Mouse (Mus musculus): ENCODE data around the gene Pde8b. TPM values are rescaled to one million over a fixed set of nuclear protein-coding genes. Genes with fewer than 3 reads are reported as not detected.

Gene Pde8b
- polyA plus RNA-seq, 1 experiment from 2014 or later = 1.9 TPM

- Histone ChIP-seq H3K36me3 (peaks cover 11% of the 10 kb centered on the region), H3K9me3 (no peaks in the 10 kb centered on the region), H3K27ac (no peak overlapping the region), H3K4me1 (replicated peaks) (no peaks in the 10 kb centered on the region), H3K27me3 (ENCODE audit: insufficient read depth, poor library complexity, severe bottlenecking) (no peaks in the 10 kb centered on the region), H3K4me3 (no peak overlapping the region)
- WGBS = 88% methylated on average over 7 of the region's 7 CpGs
- DNase-seq (ENCODE audit: low spot score) = no peak
Observed at GRCm38 (mm10) chr13:95011546-95012257, 238.4 kb downstream of the Pde8b start.

DNA sequence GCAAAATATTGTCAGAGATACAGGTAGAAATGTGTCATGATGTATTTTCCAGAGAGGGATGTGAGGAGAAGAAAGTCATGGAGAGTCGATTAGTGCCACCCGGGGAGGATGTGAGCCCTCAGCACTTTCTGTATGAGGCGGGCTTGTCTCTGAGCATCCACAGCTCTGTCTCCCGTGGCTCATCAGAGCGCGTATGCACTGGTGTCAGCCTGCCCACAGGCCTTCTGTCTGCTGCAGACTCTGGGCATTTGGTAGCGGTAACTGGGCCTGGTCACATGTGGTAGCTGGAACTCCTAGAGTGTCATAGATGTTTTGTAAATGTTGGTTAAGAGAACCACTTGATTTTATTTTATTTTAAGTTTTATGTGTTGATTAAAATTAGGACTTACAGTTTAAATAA is 240.9 kb downstream of the Pde8b start:
- no peaks in the 10 kb centered on the region for H3K9me3 ChIP-seq
- no peaks in the 10 kb centered on the region for H3K27me3 ChIP-seq (ENCODE audit: insufficient read depth, poor library complexity, severe bottlenecking)
- H3K27ac ChIP-seq = no peak overlapping the region
- DNase-seq (ENCODE audit: low spot score) = no peak
- WGBS = 90% methylated on average over 7 of the region's 7 CpGs
- no peaks in the 10 kb centered on the region for H3K4me1 ChIP-seq (replicated peaks)
- H3K4me3 ChIP-seq = no peak overlapping the region
- H3K36me3 ChIP-seq = peaks cover 11% of the 10 kb centered on the region

DNA sequence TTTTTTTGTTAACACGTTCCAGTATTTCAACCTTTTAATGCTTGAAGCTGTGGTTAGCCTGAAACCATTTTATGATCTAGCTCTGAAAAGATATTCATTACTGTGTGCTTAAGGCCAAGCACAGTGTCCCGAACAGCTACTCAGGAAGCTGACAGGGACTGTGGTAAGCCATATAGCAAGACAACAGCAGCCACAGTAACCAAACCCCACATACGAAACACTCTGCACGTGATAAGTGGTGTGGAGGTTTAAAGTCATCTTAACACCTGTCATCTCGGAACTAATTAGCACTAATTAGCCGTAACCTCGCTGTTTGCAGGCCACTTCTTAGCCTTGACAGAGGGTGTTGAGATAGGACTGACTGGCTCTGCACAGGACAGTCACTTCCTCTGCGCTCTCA is 242.9 kb downstream of the Pde8b start:
- H3K27me3 ChIP-seq (ENCODE audit: insufficient read depth, poor library complexity, severe bottlenecking) = no peaks in the 10 kb centered on the region
- WGBS = 83% methylated on average over 8 of the region's 8 CpGs
- no peak overlapping the region for H3K27ac ChIP-seq
- no peaks in the 10 kb centered on the region for H3K9me3 ChIP-seq
- H3K4me3 ChIP-seq = no peak overlapping the region
- no peaks in the 10 kb centered on the region for H3K4me1 ChIP-seq (replicated peaks)
- DNase-seq (ENCODE audit: low spot score) = no peak
- peaks cover 9% of the 10 kb centered on the region for H3K36me3 ChIP-seq

GRCm38 (mm10) chr13:94990516-94990915 is 259.6 kb downstream of the Pde8b start:
- H3K36me3 ChIP-seq = no peaks in the 10 kb centered on the region
- DNase-seq (ENCODE audit: low spot score) = no peak
- H3K9me3 ChIP-seq = no peaks in the 10 kb centered on the region
- no peaks in the 10 kb centered on the region for H3K4me1 ChIP-seq (replicated peaks)
- no peak overlapping the region for H3K27ac ChIP-seq
- H3K4me3 ChIP-seq = no peak overlapping the region
- 81% methylated on average over 5 of the region's 5 CpGs for WGBS
- no peaks in the 10 kb centered on the region for H3K27me3 ChIP-seq (ENCODE audit: insufficient read depth, poor library complexity, severe bottlenecking)

DNA sequence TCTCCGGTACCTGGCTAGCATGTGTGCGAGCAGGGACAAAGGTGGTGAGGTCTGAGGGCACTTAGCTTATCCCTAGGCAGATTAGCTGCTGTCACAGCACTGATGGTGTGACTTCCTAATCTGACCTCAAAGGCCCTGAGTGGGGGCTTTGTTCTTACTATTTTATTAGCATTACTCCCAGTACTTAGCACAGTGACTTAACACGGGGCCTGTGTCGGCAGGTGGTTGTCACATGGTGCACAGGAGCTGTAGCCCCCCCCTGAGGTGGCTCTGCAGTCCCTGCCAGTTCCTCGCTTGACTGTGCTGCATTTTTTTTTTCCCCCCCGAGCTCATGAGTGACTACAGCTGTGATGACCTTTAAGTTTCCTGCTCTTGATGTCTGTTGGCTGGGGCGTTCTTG is 271.1 kb downstream of the Pde8b start:
- Histone ChIP-seq H3K27me3 (ENCODE audit: insufficient read depth, poor library complexity, severe bottlenecking) (no peaks in the 10 kb centered on the region), H3K4me3 (no peak overlapping the region), H3K36me3 (peaks cover 20% of the 10 kb centered on the region; the same call in 1 of the 2 replicates), H3K27ac (no peak overlapping the region), H3K9me3 (no peaks in the 10 kb centered on the region), H3K4me1 (replicated peaks) (peaks cover 17% of the 10 kb centered on the region)
- no peak for DNase-seq (ENCODE audit: low spot score)
- WGBS = 56% methylated on average over 7 of the region's 7 CpGs

- H3K27ac ChIP-seq = peak within 1 kb of the TSS; percentile 99
- H3K27me3 ChIP-seq (ENCODE audit: insufficient read depth, poor library complexity, severe bottlenecking) = no peaks in the 10 kb centered on the region
- no peaks in the 10 kb centered on the region for H3K9me3 ChIP-seq
- H3K4me1 ChIP-seq (replicated peaks) = peaks cover 17% of the 10 kb centered on the region
- WGBS = 3% methylated on average over 68 of the region's 68 CpGs
- peaks cover 11% of the 10 kb centered on the region; the same call in 1 of the 2 replicates for H3K36me3 ChIP-seq
- peak; percentile 90 for DNase-seq (ENCODE audit: low spot score)
- H3K4me3 ChIP-seq = peak within 1 kb of the TSS; percentile 82
Observed at GRCm38 (mm10) chr13:94976219-94977186, 273.6 kb downstream of the Pde8b start, which contains the start of gene Wdr41. Gene Wdr41 (plus strand): TSS chr13:94976344.

- Histone ChIP-seq H3K36me3 (0 out of 2 replicates have a peak, but pooled peaks cover 5% of the 10 kb centered on the region), H3K4me3 (peak overlapping the region; percentile 82), H3K27ac (peak overlapping the region; percentile 99), H3K27me3 (ENCODE audit: insufficient read depth, poor library complexity, severe bottlenecking) (no peaks in the 10 kb centered on the region), H3K4me1 (replicated peaks) (peaks cover 17% of the 10 kb centered on the region), H3K9me3 (no peaks in the 10 kb centered on the region)
- DNase-seq (ENCODE audit: low spot score) = no peak
- 32% methylated on average over 9 of the region's 9 CpGs for WGBS
Observed at GRCm38 (mm10) chr13:94975828-94976218, 274.3 kb downstream of the Pde8b start.

Other genes starting within 250 kb of the Pde8b start
- gene Zbed3, start 73.3 kb upstream of the Pde8b start, polyA plus RNA-seq (2016; fragmentation: Nextera tagmentation; extraction: Ambion mirVana) = 54.6 and 63.3 TPM in 2 replicates
- 37.4 and 39.9 TPM in 2 replicates for gene Aggf1, start 125.0 kb upstream of the Pde8b start, polyA plus RNA-seq (2016; fragmentation: Nextera tagmentation; extraction: Ambion mirVana)
- 0.52 and 1.5 TPM in 2 replicates for gene Crhbp, start 194.6 kb upstream of the Pde8b start, polyA plus RNA-seq (2016; fragmentation: Nextera tagmentation; extraction: Ambion mirVana)
- not detected in 2 replicates for gene S100z, start 228.4 kb upstream of the Pde8b start, polyA plus RNA-seq (2016; fragmentation: Nextera tagmentation; extraction: Ambion mirVana)

Measured in hindbrain, embryonic 10.5 days (tissue).